Mouse (Mus musculus) thymus, adult 2 months (tissue): Measurements from ENCODE around the gene Dscam.

ENCODE experiments used
- CTCF ChIP-seq: fragments of 200-500 bp; IDR thresholded peaks from 2 replicates; pipeline ENCODE4 v1.5.1; 2012; ENCODE audit warnings: mild to moderate bottlenecking, control low read depth, low read length, moderate library complexity, borderline replicate concordance; ENCODE audit not compliant: control insufficient read depth, poor library complexity, insufficient read depth; ENCODE audit errors: extremely low read depth
- POLR2A ChIP-seq: fragments of 200-500 bp; IDR thresholded peaks from 2 replicates; pipeline ENCODE4 v1.6.1; 2012; ENCODE audit warnings: mild to moderate bottlenecking, low read length, control low read depth, moderate library complexity; ENCODE audit not compliant: control insufficient read depth, poor library complexity, insufficient read depth; ENCODE audit errors: extremely low read depth

- TF ChIP-seq POLR2A (no peak), CTCF (no peak)
These were observed 21.7 kb upstream of the Dscam start for GRCm38 (mm10) chr16:97192296-97192695.
